Mouse (Mus musculus) adrenal gland, adult 18-20 months (tissue): ENCODE data around the gene Cyp2b13. TPM values are rescaled to one million over a fixed set of nuclear protein-coding genes. Genes with fewer than 3 reads are reported as not detected.
"Not testable (repeated sequence)": the region's sequence is repeated elsewhere in the genome, so short reads cannot be mapped to it uniquely, and the experiment has no call there.

Experiments used
- DNase-seq, 2 experiments: peaks; one replicate each; pipeline ENCODE4 v3.0.0; 2021 to 2022; ENCODE audit warnings: low spot score in 2 of 2
- long read RNA-seq, 2 experiments: library from polyadenylated mRNA; stranded (forward); transcript quantifications; one replicate each; pipeline ENCODE4 v2.0.0; 2021
- total RNA-seq, 2 experiments: library from RNA; stranded (reverse); gene quantifications; 1 replicate in 1 of 2; 2 replicates in 1 of 2; pipeline ENCODE4 v1.2.3; 2021

Cyp2b13 gene
- total RNA-seq: 1 to 10 TPM in 1 of 2 experiments, under 1 TPM in 1; 0.61 to 1.3 TPM
- long read RNA-seq, experiment 1: 0 reads
- long read RNA-seq, experiment 2, partial matches to known transcripts: 0 of 1 reads
- long read RNA-seq, experiment 2, other reads (novel, unspliced or antisense): 1 of 1 reads

DNA sequence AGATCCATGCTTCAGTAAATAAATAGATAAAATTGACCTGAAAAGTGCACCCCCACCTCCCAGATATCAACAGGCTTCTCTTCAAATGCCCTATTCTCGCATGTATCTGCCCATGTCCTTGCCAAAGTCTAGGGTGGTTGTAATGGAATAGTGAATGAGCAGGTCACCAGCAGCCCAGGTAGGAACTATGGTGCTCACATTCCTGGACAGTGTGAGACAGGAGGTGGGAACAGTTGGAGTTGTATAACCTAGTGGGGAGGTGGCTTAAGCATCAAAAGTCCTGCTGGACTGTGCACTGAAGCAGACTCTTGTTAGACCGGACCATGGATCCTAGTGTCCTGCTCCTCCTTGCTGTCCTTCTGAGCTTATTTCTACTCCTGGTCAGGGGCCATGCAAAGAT, at the start of gene Cyp2b13:
TSS of gene Cyp2b13 (plus strand) at position 301 of the 400 bp plus-strand sequence.
- not testable (repeated sequence) for DNase-seq

GRCm38 (mm10) chr7:26019814-26020332, 41.4 kb upstream of the Cyp2b13 start:
- not testable (repeated sequence) for DNase-seq

- not testable (repeated sequence) for DNase-seq
Measured at GRCm38 (mm10) chr7:26054885-26055630, 6.2 kb upstream of the Cyp2b13 start.

DNA sequence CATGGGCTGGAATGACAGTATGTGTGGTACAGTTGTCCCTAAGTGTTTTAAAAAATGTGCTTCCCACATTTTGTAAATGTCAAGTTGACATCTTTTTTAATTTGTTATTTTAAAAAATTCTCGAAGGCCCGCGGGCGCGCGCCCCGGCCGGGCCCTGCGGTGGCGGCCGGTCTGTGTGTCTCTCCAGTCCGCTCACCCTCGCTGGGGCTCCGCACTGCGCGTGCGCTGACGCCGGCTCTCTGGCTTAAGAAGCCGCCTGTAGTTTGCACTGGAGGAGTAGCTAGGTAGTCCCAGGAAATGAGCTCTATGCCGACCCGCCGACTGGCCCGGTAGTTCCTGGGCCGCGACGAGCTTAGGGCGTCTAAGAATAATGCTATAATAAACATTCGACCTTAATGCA, 10.4 kb downstream of the Cyp2b13 start:
- DNase-seq: not testable (repeated sequence)

- DNase-seq: no peak
Measured at GRCm38 (mm10) chr7:26082595-26082994, 21.3 kb downstream of the Cyp2b13 start.

GRCm38 (mm10) chr7:26087391-26087790, 26.1 kb downstream of the Cyp2b13 start:
- no peak for DNase-seq

GRCm38 (mm10) chr7:26088578-26088977, 27.3 kb downstream of the Cyp2b13 start:
- DNase-seq: not testable (repeated sequence)

DNA sequence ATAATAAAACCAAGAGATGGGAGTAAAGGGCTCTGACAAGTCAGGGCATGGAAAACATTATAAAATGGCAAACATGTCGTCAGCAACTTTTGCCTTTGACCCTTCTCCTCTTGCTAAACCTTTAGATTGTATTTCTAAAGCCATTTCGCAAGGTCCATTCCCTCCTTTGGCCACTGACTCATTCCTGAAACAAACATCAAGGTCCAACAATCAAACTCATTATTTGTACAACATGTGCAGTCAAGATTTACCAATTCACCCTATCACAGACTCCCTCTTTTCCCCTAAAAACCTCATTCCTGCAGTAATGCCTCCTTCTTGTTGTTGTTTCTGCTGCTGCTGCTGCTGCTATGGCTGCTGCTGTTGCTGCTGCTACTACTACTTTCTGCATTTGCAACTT, 78.3 kb downstream of the Cyp2b13 start:
- DNase-seq: not testable (repeated sequence)

GRCm38 (mm10) chr7:26143657-26144056, 82.4 kb downstream of the Cyp2b13 start:
- not testable (repeated sequence) for DNase-seq

Other genes starting within 250 kb of the Cyp2b13 start
- 1 to 10 TPM; 3.4 to 4.3 TPM for gene Cyp2s1, start 244.6 kb upstream of the Cyp2b13 start, total RNA-seq
- gene Cyp2b10, start 163.9 kb upstream of the Cyp2b13 start, total RNA-seq: 10 to 100 TPM in 1 of 2 experiments, 1 to 10 TPM in 1; 8.3 to 26.8 TPM
- gene Cyp2b9, start 111.9 kb downstream of the Cyp2b13 start, total RNA-seq: not detected
- gene Vmn1r184, start 198.8 kb downstream of the Cyp2b13 start, total RNA-seq: not detected
- under 1 TPM; 0.29 to 0.50 TPM for gene Cyp2a4, start 245.7 kb downstream of the Cyp2b13 start, total RNA-seq